Mouse (Mus musculus) embryonic fibroblast, embryonic 13.5 days (primary cell): ENCODE measurements around the gene 1110032A03Rik.

Experiments
- CTCF ChIP-seq: IDR thresholded peaks from 2 replicates; pipeline ENCODE4 v1.5.1; 2011; ENCODE audit warnings: mild to moderate bottlenecking, control low read depth, low read length, moderate library complexity, borderline replicate concordance; ENCODE audit not compliant: insufficient read depth
- POLR2A ChIP-seq: IDR thresholded peaks from 2 replicates; pipeline ENCODE4 v1.6.1; 2011; ENCODE audit warnings: low read depth, mild to moderate bottlenecking, control low read depth, low read length, moderate library complexity

DNA sequence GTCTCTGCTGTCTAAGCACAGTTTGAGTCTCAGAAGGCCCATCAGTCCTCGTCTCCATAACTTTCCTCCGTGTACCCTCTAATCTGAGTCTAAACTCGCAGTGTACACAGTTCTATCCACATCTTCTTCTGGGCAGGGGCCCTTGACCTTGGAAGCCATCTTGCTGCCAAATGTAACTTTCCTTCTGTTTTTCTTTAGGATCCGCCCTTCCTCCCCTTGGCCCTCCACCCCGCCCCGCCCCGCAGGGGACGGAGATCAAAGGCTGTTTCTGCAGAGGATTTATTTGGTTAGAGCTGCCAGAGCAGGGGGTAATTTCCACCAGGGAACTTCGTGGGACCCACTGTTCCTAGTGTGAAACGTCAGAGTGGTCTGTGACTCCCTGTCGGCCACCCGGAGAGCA, 54.3 kb downstream of the 1110032A03Rik start:
- TF ChIP-seq CTCF = no peak
- no peak for TF ChIP-seq POLR2A
